Mouse (Mus musculus): ENCODE measurements around the gene Cd37. TPM values are rescaled to one million over a fixed set of nuclear protein-coding genes. Genes with fewer than 3 reads are reported as not detected.

Cd37 gene
- total RNA-seq, 2 experiments from 2014 or later, result 4.0 to 7.4 TPM

GRCm38 (mm10) chr7:45234922-45235571, 3.9 kb downstream of the Cd37 start:
- DNase-seq (ENCODE audit: low spot score in 2 of 2), result peak in 1 of 2 experiments; percentile 25

- DNase-seq (ENCODE audit: low spot score in 2 of 2), result no peak
Measured at GRCm38 (mm10) chr7:45234333-45234841, 4.5 kb downstream of the Cd37 start.

DNA sequence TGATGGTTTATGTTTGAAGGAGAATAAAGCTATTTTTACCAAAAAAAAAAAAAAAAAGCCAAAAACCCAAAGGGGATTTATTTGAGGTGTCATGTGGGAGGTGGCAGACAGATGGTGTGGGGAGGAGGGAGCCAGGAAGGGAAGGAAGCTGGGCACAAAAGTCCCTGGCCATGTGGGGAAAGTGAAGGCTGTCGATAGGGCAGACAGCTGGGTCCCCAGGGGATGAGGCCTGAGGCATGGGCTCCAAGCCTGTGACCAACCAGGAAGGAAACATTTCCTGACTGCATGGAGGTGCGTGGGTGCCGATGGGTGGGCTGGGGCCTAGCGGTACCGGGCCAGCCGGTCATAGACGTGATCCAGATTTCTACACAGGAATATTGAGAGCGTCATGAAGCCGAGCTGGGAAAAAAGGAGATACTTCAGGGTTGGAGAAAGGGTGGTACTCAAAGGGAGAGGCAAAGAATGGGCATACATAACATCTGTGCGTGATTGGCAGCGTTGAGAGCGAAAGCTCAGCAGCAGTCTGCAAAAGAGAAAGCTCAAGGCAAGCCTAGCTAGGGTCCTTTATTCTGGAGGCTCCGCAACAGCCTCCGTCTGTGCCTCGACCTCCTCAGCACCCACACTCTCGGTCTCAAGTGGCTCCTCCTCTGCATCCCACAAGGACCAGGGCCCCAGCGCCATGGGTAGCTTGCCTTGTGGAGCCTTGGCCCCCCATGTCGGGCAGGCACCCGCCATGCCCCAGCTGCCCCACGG, 5.2 kb downstream of the Cd37 start:
- no peak for DNase-seq (ENCODE audit: low spot score in 2 of 2)

GRCm38 (mm10) chr7:45232716-45233465, 6.0 kb downstream of the Cd37 start:
- DNase-seq (ENCODE audit: low spot score in 2 of 2), result no peak

GRCm38 (mm10) chr7:45231941-45232340, 7.0 kb downstream of the Cd37 start:
- DNase-seq (ENCODE audit: low spot score in 2 of 2), result no peak

GRCm38 (mm10) chr7:45231192-45231591, 7.7 kb downstream of the Cd37 start:
- no peak for DNase-seq (ENCODE audit: low spot score in 2 of 2)

- no peak for DNase-seq (ENCODE audit: low spot score in 2 of 2)
Measured at GRCm38 (mm10) chr7:45229459-45230203, 9.3 kb downstream of the Cd37 start.

GRCm38 (mm10) chr7:45229046-45229445, 9.9 kb downstream of the Cd37 start:
- no peak for DNase-seq (ENCODE audit: low spot score in 2 of 2)

- DNase-seq (ENCODE audit: low spot score in 2 of 2), result no peak
Measured at GRCm38 (mm10) chr7:45228548-45228947, 10.4 kb downstream of the Cd37 start.

DNA sequence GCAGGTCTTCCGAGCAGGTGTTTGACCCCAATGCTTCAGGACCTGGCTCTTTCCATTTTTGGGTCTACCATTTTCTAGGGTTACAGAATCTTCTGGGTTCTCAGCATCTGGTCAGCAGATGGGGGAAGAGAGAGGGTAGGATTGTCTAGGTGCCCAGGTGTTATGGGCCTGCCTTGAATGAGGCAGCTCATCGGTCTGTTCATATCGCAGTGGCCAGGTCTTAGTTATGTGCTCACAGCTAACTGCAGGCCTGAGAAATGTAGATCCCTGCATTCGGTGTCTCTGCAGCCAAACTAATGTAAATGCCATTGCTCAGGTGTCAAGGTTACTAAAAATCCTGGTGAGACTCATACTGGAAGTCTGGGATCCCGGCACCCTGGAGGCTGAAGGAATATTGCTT, 12.5 kb downstream of the Cd37 start:
- DNase-seq (ENCODE audit: low spot score in 2 of 2), result no peak

- no peak for DNase-seq (ENCODE audit: low spot score in 2 of 2)
Measured at GRCm38 (mm10) chr7:45224826-45225225, 14.1 kb downstream of the Cd37 start.

- DNase-seq (ENCODE audit: low spot score in 2 of 2), result no peak
Measured at GRCm38 (mm10) chr7:45221680-45222079, 17.2 kb downstream of the Cd37 start.

DNA sequence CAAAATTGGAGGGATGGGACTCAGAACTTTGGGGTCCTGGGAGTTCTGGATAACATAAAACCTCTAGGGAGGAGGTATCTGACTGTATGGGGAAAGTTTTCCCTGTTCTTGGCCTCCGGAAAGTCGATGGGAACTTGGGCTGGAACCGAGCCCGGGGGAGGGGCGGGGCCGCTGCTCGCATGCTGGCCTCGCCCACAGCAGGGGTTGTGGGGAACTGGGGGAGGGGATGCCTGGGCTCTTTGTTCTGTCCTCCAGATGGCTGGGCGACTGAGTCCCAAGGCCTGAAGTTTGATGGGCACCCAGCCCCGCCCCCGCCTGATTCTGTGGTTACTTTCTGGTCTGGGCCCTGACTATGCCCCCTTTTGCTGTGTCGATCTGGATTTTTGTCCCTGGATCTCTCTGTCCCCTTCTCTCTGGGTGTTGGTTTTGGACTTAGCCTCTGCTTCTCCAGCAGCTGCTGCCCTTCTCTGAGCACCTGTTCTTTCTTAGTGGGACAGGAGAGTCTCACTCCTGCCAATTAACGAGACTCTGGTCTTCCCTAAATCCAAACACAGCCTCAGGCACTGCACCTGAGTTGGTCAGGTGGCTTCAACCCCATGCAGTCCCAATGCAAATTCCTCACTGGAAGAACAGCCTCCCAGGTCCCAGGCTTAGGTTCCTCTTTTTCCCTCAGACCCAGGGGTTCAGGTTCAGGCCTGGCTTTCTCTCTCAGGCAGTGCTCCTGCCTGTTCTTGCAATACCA, 22.3 kb downstream of the Cd37 start:
- DNase-seq (ENCODE audit: low spot score in 2 of 2), result peak; percentile 28 to 49

- DNase-seq (ENCODE audit: low spot score in 2 of 2), result peak; percentile 34 to 49
Measured at GRCm38 (mm10) chr7:45215673-45216441, 23.1 kb downstream of the Cd37 start, which contains the start of gene Tead2. TSS of gene Tead2 (plus strand) at chr7:45215753.

GRCm38 (mm10) chr7:45213708-45214107, 25.2 kb downstream of the Cd37 start:
- DNase-seq (ENCODE audit: low spot score in 2 of 2), result no peak

DNA sequence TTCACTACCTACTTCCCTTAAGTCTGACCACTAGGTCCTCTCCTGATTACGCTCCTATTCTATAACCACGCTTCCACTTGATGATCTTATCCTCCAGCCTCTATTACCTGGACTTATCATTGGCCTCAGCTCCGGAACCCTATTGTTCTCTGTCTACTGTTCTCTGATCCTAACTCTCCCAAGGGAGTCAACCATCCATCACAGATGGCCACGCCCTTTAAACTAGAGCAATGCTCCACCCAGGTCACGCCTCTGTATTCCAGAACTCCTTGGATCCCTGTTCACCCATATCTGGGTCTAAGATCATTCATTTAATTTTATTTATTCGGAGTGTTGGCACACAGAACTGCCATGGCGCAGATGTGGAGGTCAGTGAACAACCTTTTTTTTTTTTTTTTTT, 26.6 kb downstream of the Cd37 start:
- no peak for DNase-seq (ENCODE audit: low spot score in 2 of 2)

DNA sequence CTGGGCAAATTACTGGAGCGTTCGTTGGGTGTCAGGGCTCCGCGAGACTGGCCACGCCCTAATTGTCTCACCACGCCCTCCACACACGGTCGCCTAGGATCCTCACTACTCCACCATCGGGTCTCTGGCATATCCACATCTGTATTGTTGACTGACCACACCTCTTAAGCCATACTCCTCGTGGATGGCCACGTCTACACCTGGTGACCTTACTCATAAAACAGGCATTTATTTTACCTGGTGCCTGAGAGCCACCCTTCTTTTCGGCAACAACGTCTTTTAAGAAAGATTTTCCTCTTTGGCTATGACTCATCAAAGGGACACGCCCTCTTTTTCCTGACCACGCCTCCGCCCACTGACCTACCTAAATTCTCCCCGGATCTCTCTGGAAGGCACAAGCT, 27.1 kb downstream of the Cd37 start, which contains the start of gene Dkkl1:
Gene Dkkl1 (minus strand): TSS at position 297 of the 401 bp plus-strand sequence.
- DNase-seq (ENCODE audit: low spot score in 2 of 2), result no peak

DNA sequence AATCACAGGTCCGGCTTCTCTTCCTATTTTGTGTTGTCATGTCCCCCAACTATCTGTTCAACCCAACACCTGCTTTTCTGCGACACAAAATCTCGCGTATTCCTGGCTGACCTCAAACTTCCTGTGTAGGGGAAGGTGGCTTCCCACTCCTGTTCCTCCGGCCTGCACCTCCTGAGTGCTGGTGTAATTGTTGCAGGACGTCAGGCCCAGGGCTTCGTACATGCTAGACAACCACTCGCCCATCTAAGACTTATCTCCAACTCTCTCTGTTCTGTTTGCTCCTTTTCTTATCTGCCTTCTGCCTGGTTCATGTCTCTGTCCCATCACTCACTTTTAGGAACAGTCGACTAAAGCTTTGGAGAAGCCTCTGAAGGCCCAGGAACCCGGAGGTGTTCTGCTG, 27.8 kb downstream of the Cd37 start:
- DNase-seq (ENCODE audit: low spot score in 2 of 2), result no peak

- DNase-seq (ENCODE audit: low spot score in 2 of 2), result no peak
Measured at GRCm38 (mm10) chr7:45208260-45208659, 30.7 kb downstream of the Cd37 start.

All from adrenal gland, adult 18-20 months (tissue).